In the genomic region with DNA sequence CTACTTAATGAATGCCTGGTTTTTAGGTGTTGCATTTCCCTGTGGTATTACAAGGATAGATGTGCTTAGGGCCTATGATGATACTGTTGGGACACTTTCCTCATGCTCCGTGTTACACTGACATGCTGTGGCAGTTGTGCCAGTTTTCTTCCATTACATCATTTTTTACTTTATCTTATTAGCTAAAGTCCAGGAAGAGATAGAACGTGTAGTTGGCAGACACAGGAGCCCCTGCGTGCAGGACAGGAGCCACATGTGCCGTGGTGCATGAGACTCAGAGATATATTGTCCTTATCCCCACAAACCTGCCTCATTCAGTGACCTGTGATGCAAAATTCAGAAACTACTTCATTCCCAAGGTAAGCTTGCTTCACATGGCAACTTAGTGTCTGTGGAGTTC, we compare ENCODE assay signal across 31 mouse cellular contexts. TPM values are rescaled to one million over a fixed set of nuclear protein-coding genes. Genes with fewer than 3 reads are reported as not detected.
"Had no signal": no experiment of that assay in that cellular context is flagged by ENCODE, and none has a peak within 500 bp of the region (broad histone marks: within the 10 kb centered on the region; RNA-seq: fewer than 3 reads in every experiment).

No protein-coding gene starts in this region.

- H3K4me3 ChIP-seq: heart, embryonic 13.5 days; heart, embryonic 15.5 days; hindbrain, embryonic 13.5 days; hindbrain, embryonic 15.5 days; layer of hippocampus, adult 2 months; left cerebral cortex, adult 2 months; limb, embryonic 10.5 days; limb, embryonic 12.5 days; liver, embryonic 13.5 days had no signal

- H3K27ac ChIP-seq: heart, embryonic 13.5 days; heart, embryonic 15.5 days; hindbrain, embryonic 13.5 days; hindbrain, embryonic 15.5 days; hindbrain, postnatal 0 days; layer of hippocampus, adult 2 months; left cerebral cortex, adult 2 months; limb, embryonic 10.5 days; limb, embryonic 12.5 days; liver, embryonic 13.5 days had no signal

- H3K27me3 ChIP-seq: heart, embryonic 13.5 days; heart, embryonic 15.5 days; hindbrain, embryonic 13.5 days; hindbrain, embryonic 15.5 days; limb, embryonic 12.5 days; liver, embryonic 13.5 days had no signal

- H3K9ac ChIP-seq: forebrain, postnatal 0 days; heart, embryonic 13.5 days; heart, embryonic 15.5 days; hindbrain, embryonic 13.5 days; hindbrain, embryonic 15.5 days; limb, embryonic 12.5 days; liver, embryonic 13.5 days had no signal

- H3K4me1 ChIP-seq: heart, embryonic 13.5 days; heart, embryonic 15.5 days; hindbrain, embryonic 13.5 days; hindbrain, embryonic 15.5 days; limb, embryonic 10.5 days; limb, embryonic 12.5 days; liver, embryonic 13.5 days had no signal

- ATAC-seq: forebrain, postnatal 0 days; hindbrain, postnatal 0 days had no signal

- H3K36me3 ChIP-seq: heart, embryonic 13.5 days; heart, embryonic 15.5 days; hindbrain, embryonic 13.5 days; hindbrain, embryonic 15.5 days; limb, embryonic 10.5 days; limb, embryonic 12.5 days; liver, embryonic 13.5 days had no signal

- H3K9me3 ChIP-seq: heart, embryonic 15.5 days; hindbrain, embryonic 13.5 days; hindbrain, embryonic 15.5 days; limb, embryonic 10.5 days; liver, embryonic 13.5 days had no signal

- H3K4me2 ChIP-seq: heart, embryonic 11.5 days; heart, embryonic 13.5 days; heart, embryonic 15.5 days; hindbrain, embryonic 13.5 days; hindbrain, embryonic 15.5 days; limb, embryonic 12.5 days; liver, embryonic 11.5 days; liver, embryonic 13.5 days had no signal

- DNase-seq: forebrain, postnatal 0 days; gastrocnemius, postnatal 14 days; heart, adult 18-20 months; heart, postnatal 14 days; heart, postnatal 36 days; kidney, adult 18-20 months; kidney, adult 8-10 months; kidney, postnatal 10 days; kidney, postnatal 25 days; kidney, postnatal 4 days; liver, embryonic 13.5 days had no signal

RNA-seq across cellular contexts. Expression of a gene that starts 8.6 kb away (rescaled TPM):
- total RNA-seq: forebrain, postnatal 0 days; gastrocnemius, adult 18-20 months; gastrocnemius, adult 8-10 months; gastrocnemius, postnatal 14 days; gastrocnemius, postnatal 4 days; granulocyte monocyte progenitor cell, adult 5-6 weeks; heart, postnatal 14 days; heart, postnatal 36 days; hematopoietic stem cell, adult 5-6 weeks; hindbrain, postnatal 0 days had no signal
- polyA plus RNA-seq: forebrain, postnatal 0 days; heart, embryonic 13.5 days; heart, embryonic 15.5 days; heart, postnatal 0 days; hindbrain, embryonic 11.5 days; hindbrain, embryonic 13.5 days; hindbrain, postnatal 0 days; kidney, embryonic 14.5 days; kidney, embryonic 16.5 days; limb, embryonic 10.5 days; limb, embryonic 12.5 days; liver, embryonic 11.5 days; liver, embryonic 13.5 days had no signal
